Mouse (Mus musculus) left cerebral cortex, postnatal 25 days (tissue): ENCODE results near the gene Cyth1. TPM values are rescaled to one million over a fixed set of nuclear protein-coding genes. Genes with fewer than 3 reads are reported as not detected.

Experiments
- DNase-seq, 2 experiments: peaks; one replicate each; pipeline ENCODE4 v3.0.0; 2022; ENCODE audit warnings: low spot score in 2 of 2, mixed read lengths in 1 of 2
- intact Hi-C: fragments of 180-260 bp; cut with DNase I; formaldehyde crosslinking; loops from one replicate; pipeline ENCODE4 v1.15.1; 2025
- total RNA-seq, 2 experiments: library from RNA; stranded (reverse); gene quantifications; 2 replicates each; pipeline ENCODE4 v1.2.3; 2021

The Cyth1 gene
- total RNA-seq, 2 experiments from 2014 or later, result 64.9 to 70.1 TPM

DNA sequence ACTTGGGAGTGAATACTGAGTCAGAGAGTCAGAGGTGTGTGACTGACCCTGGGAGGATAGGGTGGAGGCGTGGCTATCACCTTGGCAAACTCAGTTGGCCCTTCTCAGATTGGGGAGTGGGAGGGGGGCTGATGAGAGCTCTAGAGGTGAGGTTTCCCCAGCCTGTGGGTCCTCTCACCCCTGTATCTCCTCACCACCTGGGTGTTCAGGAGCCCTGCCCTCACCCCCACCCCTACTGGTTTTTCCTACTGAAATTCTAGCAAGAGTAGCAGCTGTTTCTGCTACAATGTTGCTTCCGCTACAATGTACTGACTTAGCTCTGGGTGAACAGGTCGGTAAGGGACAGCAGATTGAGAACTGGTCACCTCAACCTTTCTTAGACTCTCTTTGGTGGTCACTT, 164.1 kb downstream of the Cyth1 start:
- intact Hi-C loops, result loop anchor here (1.0 to 10.0 kb wide), 3 partner anchors 19 to 291 kb away; no protein-coding TSS in a partner anchor

DNA sequence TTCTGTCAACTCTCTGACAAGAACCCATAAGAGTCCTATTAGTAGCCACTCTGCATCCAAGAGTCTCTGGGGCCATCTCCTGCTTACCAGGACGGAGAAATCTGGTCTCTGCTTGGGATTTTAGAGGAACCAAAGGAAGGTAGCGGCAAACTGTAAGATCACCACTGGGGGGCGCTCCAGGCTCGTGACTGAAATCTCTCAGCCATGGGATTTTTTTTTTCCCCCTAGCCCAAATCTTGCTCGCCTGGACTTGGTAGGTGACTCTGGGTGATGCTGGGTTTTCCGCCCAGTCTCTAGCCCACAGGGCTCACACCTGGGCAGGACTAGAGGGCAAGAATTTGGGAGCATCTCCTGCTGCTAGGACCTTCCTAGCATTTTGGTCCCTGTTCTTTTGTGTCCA, 164.6 kb downstream of the Cyth1 start:
- DNase-seq, result peak; percentile 55 to 69
- intact Hi-C loops, result loop anchor here (1.0 to 10.0 kb wide), 3 partner anchors 19 to 291 kb away; no protein-coding TSS in a partner anchor

More for the DNA sequence above, 164.1 kb downstream of the Cyth1 start:
- DNase-seq, result no peak

DNA sequence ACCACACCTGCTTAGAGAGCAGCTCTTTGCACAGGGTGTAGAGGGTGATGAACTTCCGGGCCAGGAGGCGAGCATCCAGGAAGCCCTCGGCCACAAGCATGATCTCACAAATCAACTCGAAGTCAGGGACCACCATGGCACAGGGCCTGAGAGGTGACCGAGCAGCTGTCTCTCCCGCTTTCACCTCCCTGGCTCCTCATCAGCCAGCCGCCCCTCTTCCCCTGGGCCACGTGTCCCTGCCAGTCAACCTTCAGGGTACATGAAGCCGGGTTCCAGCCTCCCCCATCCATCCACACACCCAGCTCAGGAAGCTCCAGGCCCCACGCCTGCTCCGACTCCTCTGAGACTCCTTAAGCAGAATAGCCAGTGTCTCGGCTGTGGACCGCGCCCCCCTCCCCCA, 166.1 kb downstream of the Cyth1 start:
- intact Hi-C loops, result loop anchor here (5.0 to 10.0 kb wide), 2 partner anchors 140 to 293 kb away; no protein-coding TSS in a partner anchor
- no peak for DNase-seq

Other genes starting within 250 kb of the Cyth1 start
- under 1 TPM; 0.05 to 0.14 TPM for gene Dnah17, start 118.0 kb downstream of the Cyth1 start, total RNA-seq
- gene Usp36, start 41.7 kb upstream of the Cyth1 start, total RNA-seq, result 10 to 100 TPM; 23.5 to 29.6 TPM
- 1 to 10 TPM in 1 of 2 experiments, under 1 TPM in 1; 0.66 to 1.2 TPM for gene Cep295nl, start 93.9 kb upstream of the Cyth1 start, total RNA-seq
- 100 to 1,000 TPM; 254 to 273 TPM for gene Timp2, start 107.1 kb upstream of the Cyth1 start, total RNA-seq
- gene Lgals3bp, start 153.5 kb upstream of the Cyth1 start, total RNA-seq, result 10 to 100 TPM; 14.2 to 15.2 TPM
- gene Cant1, start 170.5 kb upstream of the Cyth1 start, total RNA-seq, result 10 to 100 TPM; 37.4 to 40.7 TPM
- 1 to 10 TPM; 3.6 to 4.2 TPM for gene C1qtnf1, start 179.6 kb upstream of the Cyth1 start, total RNA-seq
- gene Engase, start 228.2 kb upstream of the Cyth1 start, total RNA-seq, result 10 to 100 TPM; 10.3 to 10.6 TPM